Mouse (Mus musculus) hindbrain, embryonic 10.5 days (tissue): ENCODE data around the gene Pdxdc1. TPM values are rescaled to one million over a fixed set of nuclear protein-coding genes. Genes with fewer than 3 reads are reported as not detected.
"Not testable (repeated sequence)": the region's sequence is repeated elsewhere in the genome, so short reads cannot be mapped to it uniquely, and the experiment has no call there.

ENCODE experiments used
- DNase-seq: peaks from one replicate; pipeline ENCODE4 v3.0.0-alpha.2; 2017; ENCODE audit warnings: low spot score
- H3K27ac ChIP-seq: fragments of 300-500 bp; sonication (generic); 2 replicates; pipeline ENCODE4 v1.5.1; 2016; ENCODE audit warnings: mild to moderate bottlenecking, moderate library complexity
- H3K27me3 ChIP-seq: fragments of 300-500 bp; sonication (generic); 2 replicates; pipeline ENCODE4 v1.6.1; 2016; ENCODE audit warnings: mild to moderate bottlenecking; ENCODE audit not compliant: poor library complexity, insufficient read depth, severe bottlenecking
- H3K36me3 ChIP-seq: fragments of 300-500 bp; sonication (generic); 2 replicates; pipeline ENCODE4 v1.6.1; 2016; ENCODE audit warnings: mild to moderate bottlenecking, moderate library complexity
- H3K4me1 ChIP-seq: fragments of 300-500 bp; sonication (generic); replicated peaks from 2 replicates; pipeline ENCODE4 v1.6.1; 2016; ENCODE audit warnings: mild to moderate bottlenecking
- H3K4me3 ChIP-seq: fragments of 300-500 bp; sonication (generic); 2 replicates; pipeline ENCODE4 v1.5.1; 2016; ENCODE audit warnings: mild to moderate bottlenecking, moderate library complexity
- H3K9me3 ChIP-seq: fragments of 300-500 bp; sonication (generic); 2 replicates; pipeline ENCODE4 v1.6.1; 2016; ENCODE audit warnings: mild to moderate bottlenecking, moderate library complexity
- WGBS: fragments of 180-500 bp; shearing (Covaris S2); methylation state at CpG from one replicate; pipeline ENCODE4 v1.1.7; 2016; 5-methylcytosine and 5-hydroxymethylcytosine counted together
- polyA plus RNA-seq: library from polyadenylated mRNA; unstranded; fragments of >200 nt; fragmentation: Nextera tagmentation; extraction: Ambion mirVana; gene quantifications from 2 replicates; pipeline ENCODE4 v1.2.1, GENCODE M21; 2016

Gene Pdxdc1
- polyA plus RNA-seq, 1 experiment from 2014 or later, result 68.7 TPM

DNA sequence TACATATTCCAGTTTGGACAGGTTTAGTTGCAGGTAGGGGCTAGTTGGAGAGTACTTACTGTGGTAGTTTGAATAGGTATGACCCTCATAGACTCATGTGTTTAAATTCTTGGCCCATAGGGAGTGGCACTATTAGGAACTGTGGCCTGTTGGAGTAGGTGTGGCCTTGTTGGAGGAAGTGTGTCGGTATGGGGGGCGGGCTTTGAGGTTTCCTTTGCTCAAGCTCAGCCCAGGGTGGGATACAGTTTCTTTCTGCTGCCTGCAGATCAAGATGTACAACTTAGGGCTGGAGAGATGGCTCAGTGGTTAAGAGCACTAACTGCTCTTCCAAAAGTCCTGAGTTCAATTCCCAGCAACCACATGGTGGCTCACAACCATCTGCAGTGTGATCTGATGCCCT, 109.5 kb downstream of the Pdxdc1 start:
- H3K27ac ChIP-seq, H3K9me3 ChIP-seq, DNase-seq, H3K4me1 ChIP-seq, H3K27me3 ChIP-seq, H3K4me3 ChIP-seq: not testable (repeated sequence)
- WGBS, result 95% methylated on average over 2 of the region's 2 CpGs
- H3K36me3 ChIP-seq, result peaks cover 99% of the 10 kb centered on the region

DNA sequence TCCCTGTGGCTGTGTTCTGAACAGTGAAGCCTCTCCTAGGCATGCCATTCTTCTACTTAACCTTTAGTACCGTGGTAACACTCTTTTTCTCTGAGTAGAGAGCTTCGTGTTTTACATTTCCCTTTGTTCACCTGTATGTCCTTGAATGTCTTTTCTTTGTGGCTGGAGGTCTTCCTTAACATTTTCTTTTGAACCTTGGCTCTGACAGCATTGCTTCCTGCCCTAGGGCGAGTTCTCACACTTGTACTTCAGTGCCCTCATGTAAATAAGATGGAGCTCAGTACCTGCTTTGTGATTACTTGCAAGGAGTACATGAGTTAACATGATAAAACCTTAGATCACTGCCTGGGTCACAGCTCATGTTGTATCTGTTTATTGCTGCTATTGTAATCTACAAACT, 117.0 kb downstream of the Pdxdc1 start:
- Histone ChIP-seq H3K9me3 (no peaks in the 10 kb centered on the region), H3K27me3 (no peaks in the 10 kb centered on the region), H3K27ac (no peak overlapping the region), H3K4me3 (no peak overlapping the region), H3K4me1 (peaks cover 11% of the 10 kb centered on the region), H3K36me3 (peaks cover 85% of the 10 kb centered on the region)
- 85% methylated on average over 3 of the region's 3 CpGs for WGBS
- DNase-seq, result no peak

Other genes starting within 250 kb of the Pdxdc1 start
- gene Parn, start 235.0 kb downstream of the Pdxdc1 start, polyA plus RNA-seq, result 41.2 and 48.3 TPM in 2 replicates
- gene Bfar, start 231.3 kb downstream of the Pdxdc1 start, polyA plus RNA-seq, result 34.1 and 38.0 TPM in 2 replicates
- 8.7 and 10.0 TPM in 2 replicates for gene 3110001I22Rik, start 231.2 kb downstream of the Pdxdc1 start, polyA plus RNA-seq
- gene Pla2g10, start 172.1 kb downstream of the Pdxdc1 start, polyA plus RNA-seq, result 0.27 and 0.51 TPM in 2 replicates
- gene Rrn3, start 122.4 kb downstream of the Pdxdc1 start, polyA plus RNA-seq, result 96.5 and 104 TPM in 2 replicates
- gene Ntan1, start 84.3 kb downstream of the Pdxdc1 start, polyA plus RNA-seq, result 137 and 169 TPM in 2 replicates
- 3.3 and 4.6 TPM in 2 replicates for gene Mpv17l, start within 50 bp of the Pdxdc1 start, polyA plus RNA-seq
- gene 2900011O08Rik, start 83.5 kb upstream of the Pdxdc1 start, polyA plus RNA-seq, result 9.3 and 22.4 TPM in 2 replicates
- 0.54 and 1.4 TPM in 2 replicates for gene Ifitm7, start 83.8 kb upstream of the Pdxdc1 start, polyA plus RNA-seq